Mouse (Mus musculus): Measurements from ENCODE around the gene Map4. TPM values are rescaled to one million over a fixed set of nuclear protein-coding genes. Genes with fewer than 3 reads are reported as not detected.
A peak's percentile ranks its signal among the peaks of the same experiment; 100 is the strongest.

The Map4 gene
- polyA plus RNA-seq, 1 experiment from 2014 or later = 79.9 TPM

GRCm38 (mm10) chr9:109929131-109929530, 2.1 kb upstream of the Map4 start:
- H3K9ac ChIP-seq (ENCODE audit: low read length) = no peak overlapping the region
- no peak for ATAC-seq (ENCODE audit: insufficient number of reproducible peaks, insufficient read depth, low FRiP score, low read depth)
- H3K27me3 ChIP-seq (ENCODE audit: control insufficient read depth, insufficient read depth, low read length) = no peaks in the 10 kb centered on the region
- no peak overlapping the region for H3K4me2 ChIP-seq (ENCODE audit: low read length)
- peaks cover 3 to 10% of the 10 kb centered on the region in 2 experiments for H3K4me1 ChIP-seq (ENCODE audit: control insufficient read depth in 2 of 2, insufficient read depth in 2 of 2, low read length in 2 of 2)
- no peaks in the 10 kb centered on the region for H3K36me3 ChIP-seq (ENCODE audit: control insufficient read depth, insufficient read depth, low read length)
- 93% methylated on average over 3 of the region's 3 CpGs for WGBS
- H3K9me3 ChIP-seq (ENCODE audit: control insufficient read depth, low read length) = no peaks in the 10 kb centered on the region
- H3K27ac ChIP-seq (replicated peaks in 1 of 2; ENCODE audit: control insufficient read depth in 1 of 2, insufficient read depth in 1 of 2, low read depth in 2 of 2, low read length in 2 of 2) = no peak overlapping the region
- H3K4me3 ChIP-seq (ENCODE audit: control insufficient read depth in 1 of 2, insufficient read depth in 1 of 2, low read depth in 1 of 2, low read length in 2 of 2) = no peak overlapping the region

DNA sequence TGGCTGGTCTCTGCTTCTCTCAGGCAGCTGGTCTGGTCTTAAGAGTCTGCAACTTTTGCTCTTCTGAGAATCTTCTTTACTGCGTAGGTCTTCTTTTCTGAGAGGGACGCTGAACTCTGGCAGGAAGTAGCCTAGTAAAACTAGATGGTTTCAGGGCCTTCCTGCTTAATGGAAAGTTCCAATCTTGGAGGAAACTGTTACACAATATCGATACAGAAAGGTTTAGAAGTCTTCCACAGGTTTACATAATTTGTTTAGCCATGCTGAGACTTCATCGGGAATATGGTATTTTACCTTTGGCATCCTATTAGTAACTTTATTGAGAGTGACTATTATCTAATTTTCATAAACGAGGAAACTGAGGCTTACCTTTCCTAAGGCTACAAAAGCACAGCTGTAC, 1.2 kb upstream of the Map4 start:
- Histone ChIP-seq H3K36me3 (ENCODE audit: control insufficient read depth, insufficient read depth, low read length) (no peaks in the 10 kb centered on the region), H3K4me3 (ENCODE audit: control insufficient read depth in 1 of 2, insufficient read depth in 1 of 2, low read depth in 1 of 2, low read length in 2 of 2) (no peak overlapping the region), H3K4me2 (ENCODE audit: low read length) (no peak overlapping the region), H3K27ac (replicated peaks in 1 of 2; ENCODE audit: control insufficient read depth in 1 of 2, insufficient read depth in 1 of 2, low read depth in 2 of 2, low read length in 2 of 2) (no peak overlapping the region), H3K9me3 (ENCODE audit: control insufficient read depth, low read length) (no peaks in the 10 kb centered on the region), H3K27me3 (ENCODE audit: control insufficient read depth, insufficient read depth, low read length) (no peaks in the 10 kb centered on the region), H3K4me1 (ENCODE audit: control insufficient read depth in 2 of 2, insufficient read depth in 2 of 2, low read length in 2 of 2) (peaks cover 3 to 15% of the 10 kb centered on the region in 2 experiments), H3K9ac (ENCODE audit: low read length) (no peak overlapping the region)
- 91% methylated on average over 5 of the region's 5 CpGs for WGBS
- no peak for ATAC-seq (ENCODE audit: insufficient number of reproducible peaks, insufficient read depth, low FRiP score, low read depth)

- H3K9me3 ChIP-seq (ENCODE audit: control insufficient read depth, low read length) = no peaks in the 10 kb centered on the region
- peak overlapping the region; percentile 60 for H3K4me2 ChIP-seq (ENCODE audit: low read length)
- H3K36me3 ChIP-seq (ENCODE audit: control insufficient read depth, insufficient read depth, low read length) = no peaks in the 10 kb centered on the region
- peak overlapping the region; percentile 99 for H3K9ac ChIP-seq (ENCODE audit: low read length)
- 56% methylated on average over 6 of the region's 6 CpGs for WGBS
- peaks cover 3 to 17% of the 10 kb centered on the region in 2 experiments for H3K4me1 ChIP-seq (ENCODE audit: control insufficient read depth in 2 of 2, insufficient read depth in 2 of 2, low read length in 2 of 2)
- peak overlapping the region; percentile 76 to 84 for H3K4me3 ChIP-seq (ENCODE audit: control insufficient read depth in 1 of 2, insufficient read depth in 1 of 2, low read depth in 1 of 2, low read length in 2 of 2)
- H3K27me3 ChIP-seq (ENCODE audit: control insufficient read depth, insufficient read depth, low read length) = no peaks in the 10 kb centered on the region
- H3K27ac ChIP-seq (replicated peaks in 1 of 2; ENCODE audit: control insufficient read depth in 1 of 2, insufficient read depth in 1 of 2, low read depth in 2 of 2, low read length in 2 of 2) = peak overlapping the region; percentile 96 to 98
- no peak for ATAC-seq (ENCODE audit: insufficient number of reproducible peaks, insufficient read depth, low FRiP score, low read depth)
These were observed 508 bp upstream of the Map4 start for GRCm38 (mm10) chr9:109930752-109931151.

- Histone ChIP-seq H3K36me3 (ENCODE audit: control insufficient read depth, insufficient read depth, low read length) (no peaks in the 10 kb centered on the region), H3K27ac (replicated peaks in 1 of 2; ENCODE audit: control insufficient read depth in 1 of 2, insufficient read depth in 1 of 2, low read depth in 2 of 2, low read length in 2 of 2) (peak overlapping the region; percentile 89 to 98), H3K4me1 (ENCODE audit: control insufficient read depth in 2 of 2, insufficient read depth in 2 of 2, low read length in 2 of 2) (peaks cover 3 to 23% of the 10 kb centered on the region in 2 experiments), H3K9ac (ENCODE audit: low read length) (peak overlapping the region; percentile 99), H3K9me3 (ENCODE audit: control insufficient read depth, low read length) (no peaks in the 10 kb centered on the region), H3K27me3 (ENCODE audit: control insufficient read depth, insufficient read depth, low read length) (no peaks in the 10 kb centered on the region), H3K4me2 (ENCODE audit: low read length) (peak overlapping the region; percentile 79), H3K4me3 (ENCODE audit: control insufficient read depth in 1 of 2, insufficient read depth in 1 of 2, low read depth in 1 of 2, low read length in 2 of 2) (peak overlapping the region; percentile 76 to 84)
- ATAC-seq (ENCODE audit: insufficient number of reproducible peaks, insufficient read depth, low FRiP score, low read depth) = no peak
- 0% methylated on average over 20 of the region's 20 CpGs for whole genome bisulfite sequencing
These were observed 1.1 kb downstream of the Map4 start for GRCm38 (mm10) chr9:109932361-109932755.

DNA sequence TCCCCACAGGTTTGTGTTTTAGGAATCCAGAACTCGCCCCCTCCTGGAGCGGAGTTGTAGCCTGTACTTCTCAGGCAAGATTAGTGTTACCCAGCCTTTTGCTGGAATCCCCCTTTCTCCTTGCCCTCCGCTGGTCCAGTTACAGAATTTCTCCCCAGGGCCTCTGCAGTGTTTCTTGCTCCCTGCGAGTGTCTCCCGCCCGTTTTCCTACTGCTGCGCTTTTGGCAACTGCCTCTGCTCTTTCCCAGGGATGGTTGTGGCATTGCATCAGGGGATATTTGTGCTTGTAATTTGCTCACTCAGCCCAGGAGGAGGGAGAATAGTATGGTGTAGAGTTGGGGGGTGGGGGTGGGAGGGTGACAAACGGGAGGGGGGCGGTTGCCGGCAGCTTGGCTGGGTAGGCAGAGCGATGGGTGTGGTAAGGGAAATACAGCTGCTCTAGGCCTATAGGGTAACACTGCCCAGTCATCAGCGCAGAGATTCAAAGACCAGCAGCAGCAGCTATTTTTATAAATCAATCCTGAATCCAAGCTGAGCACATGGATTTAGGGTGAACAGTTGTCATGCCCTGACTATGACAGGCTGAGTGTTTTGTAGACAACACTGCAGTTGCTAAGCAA, 1.6 kb downstream of the Map4 start:
- WGBS = 0% methylated on average over 12 of the region's 12 CpGs
- H3K36me3 ChIP-seq (ENCODE audit: control insufficient read depth, insufficient read depth, low read length) = no peaks in the 10 kb centered on the region
- peak; percentile 10; the same call in 1 of the 2 replicates for ATAC-seq (ENCODE audit: insufficient number of reproducible peaks, insufficient read depth, low FRiP score, low read depth)
- H3K27ac ChIP-seq (replicated peaks in 1 of 2; ENCODE audit: control insufficient read depth in 1 of 2, insufficient read depth in 1 of 2, low read depth in 2 of 2, low read length in 2 of 2) = peak overlapping the region; percentile 89 to 98
- no peaks in the 10 kb centered on the region for H3K9me3 ChIP-seq (ENCODE audit: control insufficient read depth, low read length)
- peak overlapping the region; percentile 99 for H3K9ac ChIP-seq (ENCODE audit: low read length)
- H3K27me3 ChIP-seq (ENCODE audit: control insufficient read depth, insufficient read depth, low read length) = no peaks in the 10 kb centered on the region
- H3K4me3 ChIP-seq (ENCODE audit: control insufficient read depth in 1 of 2, insufficient read depth in 1 of 2, low read depth in 1 of 2, low read length in 2 of 2) = peak overlapping the region; percentile 76 to 84
- peaks cover 3 to 23% of the 10 kb centered on the region in 2 experiments for H3K4me1 ChIP-seq (ENCODE audit: control insufficient read depth in 2 of 2, insufficient read depth in 2 of 2, low read length in 2 of 2)
- peak overlapping the region; percentile 79 for H3K4me2 ChIP-seq (ENCODE audit: low read length)

GRCm38 (mm10) chr9:109939401-109939800, 8.1 kb downstream of the Map4 start:
- H3K4me3 ChIP-seq (ENCODE audit: control insufficient read depth in 1 of 2, insufficient read depth in 1 of 2, low read depth in 1 of 2, low read length in 2 of 2) = no peak overlapping the region
- H3K27ac ChIP-seq (replicated peaks in 1 of 2; ENCODE audit: control insufficient read depth in 1 of 2, insufficient read depth in 1 of 2, low read depth in 2 of 2, low read length in 2 of 2) = no peak overlapping the region
- H3K27me3 ChIP-seq (ENCODE audit: control insufficient read depth, insufficient read depth, low read length) = no peaks in the 10 kb centered on the region
- WGBS = 90% methylated on average over 3 of the region's 3 CpGs
- ATAC-seq (ENCODE audit: insufficient number of reproducible peaks, insufficient read depth, low FRiP score, low read depth) = no peak
- H3K36me3 ChIP-seq (ENCODE audit: control insufficient read depth, insufficient read depth, low read length) = no peaks in the 10 kb centered on the region
- no peaks in the 10 kb centered on the region for H3K9me3 ChIP-seq (ENCODE audit: control insufficient read depth, low read length)
- no peak overlapping the region for H3K4me2 ChIP-seq (ENCODE audit: low read length)
- peaks cover 0 to 20% of the 10 kb centered on the region in 2 experiments; a peak in 2 of 4 replicates for H3K4me1 ChIP-seq (ENCODE audit: control insufficient read depth in 2 of 2, insufficient read depth in 2 of 2, low read length in 2 of 2)
- no peak overlapping the region for H3K9ac ChIP-seq (ENCODE audit: low read length)

DNA sequence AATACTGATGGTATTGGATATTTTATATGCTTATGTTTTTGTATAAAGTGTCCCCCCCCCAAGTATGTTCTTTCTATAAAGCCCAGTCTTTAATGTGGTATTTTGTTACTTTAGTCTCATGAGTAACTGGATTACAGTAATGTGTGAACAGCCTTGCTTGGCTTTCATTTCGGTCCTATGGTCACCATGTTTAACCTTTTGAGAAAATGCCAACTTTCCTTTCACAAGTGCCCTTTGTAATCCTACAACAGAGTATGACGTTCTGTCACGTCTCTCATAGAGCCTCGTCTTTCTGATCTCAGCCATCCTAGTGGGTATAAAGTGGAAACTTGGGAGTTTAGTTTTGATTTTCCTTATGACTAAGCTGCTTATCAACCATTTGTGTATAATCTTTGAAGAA, 11.5 kb downstream of the Map4 start:
- no peaks in the 10 kb centered on the region for H3K9me3 ChIP-seq (ENCODE audit: control insufficient read depth, low read length)
- H3K27ac ChIP-seq (replicated peaks in 1 of 2; ENCODE audit: control insufficient read depth in 1 of 2, insufficient read depth in 1 of 2, low read depth in 2 of 2, low read length in 2 of 2) = no peak overlapping the region
- no peak overlapping the region for H3K4me3 ChIP-seq (ENCODE audit: control insufficient read depth in 1 of 2, insufficient read depth in 1 of 2, low read depth in 1 of 2, low read length in 2 of 2)
- H3K4me2 ChIP-seq (ENCODE audit: low read length) = no peak overlapping the region
- ATAC-seq (ENCODE audit: insufficient number of reproducible peaks, insufficient read depth, low FRiP score, low read depth) = no peak
- no peak overlapping the region for H3K9ac ChIP-seq (ENCODE audit: low read length)
- H3K36me3 ChIP-seq (ENCODE audit: control insufficient read depth, insufficient read depth, low read length) = no peaks in the 10 kb centered on the region
- H3K27me3 ChIP-seq (ENCODE audit: control insufficient read depth, insufficient read depth, low read length) = no peaks in the 10 kb centered on the region
- peaks cover 0 to 7% of the 10 kb centered on the region in 2 experiments; a peak in 1 of 4 replicates for H3K4me1 ChIP-seq (ENCODE audit: control insufficient read depth in 2 of 2, insufficient read depth in 2 of 2, low read length in 2 of 2)
- WGBS = 64% methylated on average over 4 of the region's 4 CpGs

GRCm38 (mm10) chr9:109944712-109945111, 13.5 kb downstream of the Map4 start:
- no peak overlapping the region for H3K27ac ChIP-seq (replicated peaks in 1 of 2; ENCODE audit: control insufficient read depth in 1 of 2, insufficient read depth in 1 of 2, low read depth in 2 of 2, low read length in 2 of 2)
- peaks cover 0 to 11% of the 10 kb centered on the region in 2 experiments; a peak in 2 of 4 replicates for H3K4me1 ChIP-seq (ENCODE audit: control insufficient read depth in 2 of 2, insufficient read depth in 2 of 2, low read length in 2 of 2)
- H3K4me3 ChIP-seq (ENCODE audit: control insufficient read depth in 1 of 2, insufficient read depth in 1 of 2, low read depth in 1 of 2, low read length in 2 of 2) = no peak overlapping the region
- 68% methylated on average over 2 of the region's 2 CpGs for WGBS
- no peaks in the 10 kb centered on the region for H3K27me3 ChIP-seq (ENCODE audit: control insufficient read depth, insufficient read depth, low read length)
- ATAC-seq (ENCODE audit: insufficient number of reproducible peaks, insufficient read depth, low FRiP score, low read depth) = no peak
- H3K36me3 ChIP-seq (ENCODE audit: control insufficient read depth, insufficient read depth, low read length) = no peaks in the 10 kb centered on the region
- no peak overlapping the region for H3K9ac ChIP-seq (ENCODE audit: low read length)
- no peak overlapping the region for H3K4me2 ChIP-seq (ENCODE audit: low read length)
- no peaks in the 10 kb centered on the region for H3K9me3 ChIP-seq (ENCODE audit: control insufficient read depth, low read length)

All from heart, embryonic 14.5 days (tissue).